Mouse (Mus musculus) left cerebral cortex, adult 11 months (tissue): ENCODE measurements around the gene Toe1.
A peak's percentile ranks its signal among the peaks of the same experiment; 100 is the strongest.

Experiments used
- DNase-seq: peaks from one replicate; pipeline ENCODE4 v3.0.0; 2022; ENCODE audit warnings: low spot score

Gene Toe1

GRCm38 (mm10) chr4:116792453-116792852, 15.0 kb downstream of the Toe1 start:
- DNase-seq = no peak

GRCm38 (mm10) chr4:116788956-116789355, 18.5 kb downstream of the Toe1 start:
- peak; percentile 88 for DNase-seq

- DNase-seq = no peak
These were observed 19.3 kb downstream of the Toe1 start for GRCm38 (mm10) chr4:116787985-116788760.

- no peak for DNase-seq
These were observed 20.9 kb downstream of the Toe1 start for GRCm38 (mm10) chr4:116786587-116786986.

GRCm38 (mm10) chr4:116782171-116782570, 25.3 kb downstream of the Toe1 start:
- no peak for DNase-seq

- no peak for DNase-seq
These were observed 26.1 kb downstream of the Toe1 start for GRCm38 (mm10) chr4:116781366-116781765.

GRCm38 (mm10) chr4:116780541-116780940, 26.9 kb downstream of the Toe1 start:
- DNase-seq = no peak

GRCm38 (mm10) chr4:116777079-116777478, 30.4 kb downstream of the Toe1 start:
- DNase-seq = no peak

- DNase-seq = no peak
These were observed 31.0 kb downstream of the Toe1 start for GRCm38 (mm10) chr4:116776391-116776790.

- DNase-seq = no peak
These were observed 38.4 kb downstream of the Toe1 start for GRCm38 (mm10) chr4:116769060-116769459.

GRCm38 (mm10) chr4:116768510-116768909, 38.9 kb downstream of the Toe1 start:
- no peak for DNase-seq

- no peak for DNase-seq
These were observed 43.4 kb downstream of the Toe1 start for GRCm38 (mm10) chr4:116764001-116764400.

- DNase-seq = no peak
These were observed 45.5 kb downstream of the Toe1 start for GRCm38 (mm10) chr4:116761914-116762313.

GRCm38 (mm10) chr4:116749750-116750149, 57.7 kb downstream of the Toe1 start:
- DNase-seq = no peak
